Mouse (Mus musculus): ENCODE results near the gene Rcor2. TPM values are rescaled to one million over a fixed set of nuclear protein-coding genes. Genes with fewer than 3 reads are reported as not detected.

The Rcor2 gene
- polyA plus RNA-seq (2012; rRNA removed): 1.8 and 2.2 TPM in 2 replicates

GRCm38 (mm10) chr19:7267091-7267741, at the start of gene Rcor2:
Gene Rcor2, plus strand, starts transcription at chr19:7267325.

GRCm38 (mm10) chr19:7240782-7241690, 26.1 kb upstream of the Rcor2 start, which contains the start of gene Naa40:
Gene Naa40, minus strand, starts transcription at chr19:7241183.

Other genes with a start within 250 kb of the Rcor2 start
- gene Fermt3, start 247.9 kb upstream of the Rcor2 start, polyA plus RNA-seq (2012; rRNA removed): 16.6 and 20.2 TPM in 2 replicates
- gene Stip1, start 227.4 kb upstream of the Rcor2 start, polyA plus RNA-seq (2012; rRNA removed): 11.6 and 11.9 TPM in 2 replicates
- 41.9 and 71.8 TPM in 2 replicates for gene Macrod1, start 210.5 kb upstream of the Rcor2 start, polyA plus RNA-seq (2012; rRNA removed)
- 0.12 and 0.35 TPM in 2 replicates for gene Flrt1, start 161.6 kb upstream of the Rcor2 start, polyA plus RNA-seq (2012; rRNA removed)
- 62.1 and 76.4 TPM in 2 replicates for gene Otub1, start 61.0 kb upstream of the Rcor2 start, polyA plus RNA-seq (2012; rRNA removed)
- gene Cox8a, start 49.7 kb upstream of the Rcor2 start, polyA plus RNA-seq (2012; rRNA removed): 2,106 and 3,736 TPM in 2 replicates
- gene Naa40, start 26.1 kb upstream of the Rcor2 start, polyA plus RNA-seq (2012; rRNA removed): 9.4 and 9.6 TPM in 2 replicates
- gene Mark2, start 74.5 kb downstream of the Rcor2 start, polyA plus RNA-seq (2012; rRNA removed): 107 and 122 TPM in 2 replicates
- 9.2 and 13.9 TPM in 2 replicates for gene Spindoc, start 115.7 kb downstream of the Rcor2 start, polyA plus RNA-seq (2012; rRNA removed)
- gene 2700081O15Rik, start 150.3 kb downstream of the Rcor2 start, polyA plus RNA-seq (2012; rRNA removed): 10.5 and 12.3 TPM in 2 replicates
- 42.4 and 79.8 TPM in 2 replicates for gene Rtn3, start 216.0 kb downstream of the Rcor2 start, polyA plus RNA-seq (2012; rRNA removed)
- 2.2 and 3.9 TPM in 2 replicates for gene Atl3, start 226.7 kb downstream of the Rcor2 start, polyA plus RNA-seq (2012; rRNA removed)

Data from stomach, adult 2 months (tissue).